Mouse (Mus musculus) pancreas, adult 10 weeks (tissue): ENCODE data around the gene 3425401B19Rik. TPM values are rescaled to one million over a fixed set of nuclear protein-coding genes. Genes with fewer than 3 reads are reported as not detected.

Source experiments
- polyA plus RNA-seq: library from polyadenylated mRNA; stranded (reverse); fragments of 350-450 nt; fragmentation: Illumina TruSeq; extraction: RNeasy Lipid Tissue Mini Kit (QIAGEN cat#74804); gene quantifications from one replicate; pipeline ENCODE4 v1.2.3, GENCODE M21; 2015; ENCODE audit warnings: low read depth, low replicate concordance; ENCODE audit not compliant: insufficient read depth

The 3425401B19Rik gene
- polyA plus RNA-seq: 0.33 TPM

GRCm38 (mm10) chr14:32685124-32685826, at the start of gene 3425401B19Rik:
Gene 3425401B19Rik (minus strand): TSS chr14:32685293.

Other genes with a start within 250 kb of the 3425401B19Rik start
- gene Slc18a3, start 220.4 kb downstream of the 3425401B19Rik start, polyA plus RNA-seq: not detected
- not detected for gene Chat, start 219.3 kb downstream of the 3425401B19Rik start, polyA plus RNA-seq
- 4.5 TPM for gene Ercc6, start 171.8 kb downstream of the 3425401B19Rik start, polyA plus RNA-seq
- not detected for gene Prrxl1, start 85.9 kb downstream of the 3425401B19Rik start, polyA plus RNA-seq
- gene Tmem273, start 100.7 kb upstream of the 3425401B19Rik start, polyA plus RNA-seq: not detected
- not detected for gene Fam170b, start 148.7 kb upstream of the 3425401B19Rik start, polyA plus RNA-seq
- gene Vstm4, start 171.5 kb upstream of the 3425401B19Rik start, polyA plus RNA-seq: 1.7 TPM